Mouse (Mus musculus) kidney, postnatal 0 days (tissue): ENCODE data around the gene 2200002D01Rik. TPM values are rescaled to one million over a fixed set of nuclear protein-coding genes. Genes with fewer than 3 reads are reported as not detected.

ENCODE experiments used
- ATAC-seq: fragments of 200-750 bp; cut with Nextera tagmentation; replicated peaks from 2 replicates; pipeline ENCODE4 v1.8.0; 2017; ENCODE audit warnings: low read depth, moderate number of reproducible peaks, moderate TSS enrichment, moderate library complexity; ENCODE audit not compliant: low FRiP score
- DNase-seq: peaks from one replicate; pipeline ENCODE4 v3.0.0-alpha.2; 2016; ENCODE audit warnings: low spot score
- H3K27ac ChIP-seq: fragments of 300-500 bp; sonication (generic); 2 replicates; pipeline ENCODE4 v1.5.1; 2014; ENCODE audit warnings: mild to moderate bottlenecking
- H3K27me3 ChIP-seq: fragments of 300-500 bp; sonication (generic); 2 replicates; pipeline ENCODE4 v1.6.1; 2014; ENCODE audit warnings: low read length, mixed read lengths; ENCODE audit not compliant: insufficient read depth
- H3K36me3 ChIP-seq: fragments of 300-500 bp; sonication (generic); 2 replicates; pipeline ENCODE4 v1.6.1; 2014; ENCODE audit warnings: low read length, mixed read lengths; ENCODE audit not compliant: insufficient read depth
- H3K4me1 ChIP-seq: fragments of 300-500 bp; sonication (generic); replicated peaks from 2 replicates; pipeline ENCODE4 v1.6.1; 2014; ENCODE audit warnings: antibody characterized with exemption, low read length, mixed read lengths; ENCODE audit not compliant: insufficient read depth
- H3K4me2 ChIP-seq: fragments of 300-500 bp; sonication (generic); 2 replicates; pipeline ENCODE4 v1.6.1; 2014; ENCODE audit warnings: mild to moderate bottlenecking, low read length, moderate library complexity, mixed read lengths
- H3K4me3 ChIP-seq: fragments of 300-500 bp; sonication (generic); replicated peaks from 2 replicates; pipeline ENCODE4 v1.5.1; 2014; ENCODE audit warnings: low read depth, low read length
- H3K9ac ChIP-seq: fragments of 300-500 bp; sonication (generic); 2 replicates; pipeline ENCODE4 v1.6.1; 2014; ENCODE audit warnings: low read depth, low read length
- H3K9me3 ChIP-seq: fragments of 300-500 bp; sonication (generic); replicated peaks from 2 replicates; pipeline ENCODE4 v1.6.1; 2016; ENCODE audit warnings: low read length, inconsistent platforms, mixed read lengths
- CTCF ChIP-seq: IDR thresholded peaks from 2 replicates; pipeline ENCODE4 v1.5.1; 2016; ENCODE audit warnings: antibody characterized with exemption, low read depth, mild to moderate bottlenecking, moderate library complexity
- WGBS: fragments of 180-500 bp; shearing (Covaris S2); extraction: QIAGEN DNeasy Blood & Tissue Kit; methylation state at CpG from one replicate; pipeline ENCODE4 v1.1.7; 2014; 5-methylcytosine and 5-hydroxymethylcytosine counted together
- polyA plus RNA-seq: library from polyadenylated mRNA; unstranded; fragments of >200 nt; fragmentation: Nextera tagmentation; extraction: Ambion mirVana; gene quantifications from 2 replicates; pipeline ENCODE4 v1.2.1, GENCODE M21; 2015

The 2200002D01Rik gene
- polyA plus RNA-seq, 1 experiment from 2014 or later, result 23.7 TPM

GRCm38 (mm10) chr7:29257368-29257767 lies 9.1 kb upstream of the 2200002D01Rik start:
- no peaks in the 10 kb centered on the region for H3K9me3 ChIP-seq
- H3K4me3 ChIP-seq, result no peak overlapping the region
- H3K36me3 ChIP-seq, result no peaks in the 10 kb centered on the region
- DNase-seq, result no peak
- H3K27ac ChIP-seq, result no peak overlapping the region
- no peak for ATAC-seq
- H3K4me1 ChIP-seq, result 0 out of 2 replicates have a peak, but pooled peaks cover 14% of the 10 kb centered on the region
- no peaks in the 10 kb centered on the region for H3K27me3 ChIP-seq
- TF ChIP-seq CTCF, result no peak
- no peak overlapping the region for H3K4me2 ChIP-seq
- 87% methylated on average over 1 of the region's 1 CpGs for WGBS
- H3K9ac ChIP-seq, result no peak overlapping the region

- Histone ChIP-seq H3K4me3 (no peak overlapping the region), H3K4me1 (0 out of 2 replicates have a peak, but pooled peaks cover 8% of the 10 kb centered on the region), H3K4me2 (no peak overlapping the region), H3K36me3 (no peaks in the 10 kb centered on the region), H3K9me3 (no peaks in the 10 kb centered on the region), H3K27ac (no peak overlapping the region), H3K9ac (no peak overlapping the region), H3K27me3 (no peaks in the 10 kb centered on the region)
- ATAC-seq (no peak), DNase-seq (no peak)
- 74% methylated on average over 4 of the region's 4 CpGs for WGBS
- no peak for TF ChIP-seq CTCF
Measured at GRCm38 (mm10) chr7:29255875-29256274, 7.6 kb upstream of the 2200002D01Rik start.

- TF ChIP-seq CTCF, result no peak
- ATAC-seq (peak; percentile 64; the same call in 1 of the 2 replicates), DNase-seq (peak; percentile 44)
- no peak overlapping the region for H3K27ac ChIP-seq
- H3K9ac ChIP-seq, result no peak overlapping the region
- H3K4me3 ChIP-seq, result no peak overlapping the region
- no peak overlapping the region for H3K4me2 ChIP-seq
- no peaks in the 10 kb centered on the region for H3K9me3 ChIP-seq
- H3K4me1 ChIP-seq, result peaks cover 8% of the 10 kb centered on the region; the same call in 1 of the 2 replicates
- no peaks in the 10 kb centered on the region for H3K36me3 ChIP-seq
- H3K27me3 ChIP-seq, result no peaks in the 10 kb centered on the region
- 21% methylated on average over 5 of the region's 5 CpGs for WGBS
Measured at GRCm38 (mm10) chr7:29253842-29254241, 5.6 kb upstream of the 2200002D01Rik start.

- TF ChIP-seq CTCF, result no peak
- whole genome bisulfite sequencing, result 68% methylated on average over 3 of the region's 3 CpGs
- Histone ChIP-seq H3K27me3 (no peaks in the 10 kb centered on the region), H3K4me1 (peaks cover 12% of the 10 kb centered on the region), H3K27ac (no peak overlapping the region), H3K36me3 (0 out of 2 replicates have a peak, but pooled peaks cover 2% of the 10 kb centered on the region), H3K4me2 (no peak overlapping the region), H3K9me3 (no peaks in the 10 kb centered on the region), H3K4me3 (no peak overlapping the region), H3K9ac (no peak overlapping the region)
- DNase-seq, result no peak
- no peak for ATAC-seq
Measured at GRCm38 (mm10) chr7:29251166-29251565, 2.9 kb upstream of the 2200002D01Rik start.

DNA sequence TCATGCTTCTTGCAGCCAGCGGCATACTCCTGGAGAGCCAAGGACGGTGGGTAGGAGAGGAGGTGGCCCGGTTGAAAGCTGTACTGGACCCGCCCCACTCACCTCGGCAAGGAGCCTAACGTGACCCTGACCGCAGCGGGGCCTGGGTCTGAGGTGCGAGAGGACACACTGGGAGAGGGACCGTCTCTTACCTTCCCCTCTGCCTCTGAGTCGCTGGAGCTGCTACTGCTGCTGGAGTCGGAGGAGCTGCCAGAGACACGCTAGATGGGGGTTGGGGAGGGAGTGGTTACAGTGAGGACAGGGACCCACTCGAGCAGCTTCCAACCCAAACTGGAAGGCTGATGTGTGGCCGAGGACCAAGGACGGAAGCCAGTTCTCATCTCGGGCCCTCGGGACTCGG lies 560 bp downstream of the 2200002D01Rik start:
- Histone ChIP-seq H3K36me3 (0 out of 2 replicates have a peak, but pooled peaks cover 10% of the 10 kb centered on the region), H3K27ac (peak overlapping the region; percentile 61), H3K4me1 (peaks cover 3% of the 10 kb centered on the region), H3K4me3 (peak overlapping the region; percentile 26), H3K27me3 (no peaks in the 10 kb centered on the region), H3K4me2 (peak overlapping the region; percentile 59), H3K9ac (peak overlapping the region; percentile 46), H3K9me3 (no peaks in the 10 kb centered on the region)
- WGBS, result 20% methylated on average over 19 of the region's 19 CpGs
- no peak for DNase-seq
- ATAC-seq, result 0 out of 2 replicates have a peak, but pooled peaks have one; percentile 9
- TF ChIP-seq CTCF, result no peak

GRCm38 (mm10) chr7:29247314-29247700 lies 959 bp downstream of the 2200002D01Rik start:
- no peak overlapping the region for H3K9ac ChIP-seq
- no peak; the same call in 1 of the 2 replicates for ATAC-seq

More at GRCm38 (mm10) chr7:29247314-29247700, 959 bp downstream of the 2200002D01Rik start:
- 33% methylated on average over 16 of the region's 16 CpGs for WGBS
- DNase-seq, result peak; percentile 83
- Histone ChIP-seq H3K4me2 (peak overlapping the region; percentile 59), H3K4me1 (peaks cover 3% of the 10 kb centered on the region), H3K27me3 (no peaks in the 10 kb centered on the region), H3K27ac (no peak overlapping the region), H3K36me3 (0 out of 2 replicates have a peak, but pooled peaks cover 10% of the 10 kb centered on the region), H3K9me3 (no peaks in the 10 kb centered on the region), H3K4me3 (peak overlapping the region; percentile 26)
- peak; percentile 96 for TF ChIP-seq CTCF
